Mouse (Mus musculus) midbrain, postnatal 0 days (tissue): ENCODE measurements around the gene Rdx. TPM values are rescaled to one million over a fixed set of nuclear protein-coding genes. Genes with fewer than 3 reads are reported as not detected.

Experiments
- ATAC-seq: fragments of 200-750 bp; cut with Nextera tagmentation; 2 replicates; pipeline ENCODE4 v1.8.0; 2017; ENCODE audit warnings: moderate number of reproducible peaks, mild to moderate bottlenecking, moderate TSS enrichment, moderate library complexity; ENCODE audit not compliant: low FRiP score
- DNase-seq: peaks from one replicate; pipeline ENCODE4 v3.0.0-alpha.2; 2015; ENCODE audit warnings: low spot score
- H3K27ac ChIP-seq: fragments of 300-500 bp; sonication (generic); 2 replicates; pipeline ENCODE4 v1.5.1; 2014; ENCODE audit warnings: low read depth, mild to moderate bottlenecking, low read length, mixed read lengths
- H3K27me3 ChIP-seq: fragments of 300-500 bp; sonication (generic); 2 replicates; pipeline ENCODE4 v1.6.1; 2014; ENCODE audit warnings: low read length, control low read depth, mixed read lengths; ENCODE audit not compliant: insufficient read depth
- H3K36me3 ChIP-seq: fragments of 300-500 bp; sonication (generic); 2 replicates; pipeline ENCODE4 v1.6.1; 2014; ENCODE audit warnings: low read length, control low read depth, mixed read lengths; ENCODE audit not compliant: insufficient read depth
- H3K4me1 ChIP-seq: fragments of 300-500 bp; sonication (generic); 2 replicates; pipeline ENCODE4 v1.6.1; 2014; ENCODE audit warnings: mild to moderate bottlenecking, control low read depth, antibody characterized with exemption, low read length, mixed read lengths; ENCODE audit not compliant: insufficient read depth
- H3K4me2 ChIP-seq: fragments of 300-500 bp; sonication (generic); 2 replicates; pipeline ENCODE4 v1.6.1; 2014; ENCODE audit warnings: low read depth, mild to moderate bottlenecking, low read length, mixed read lengths; ENCODE audit not compliant: poor library complexity, severe bottlenecking
- H3K4me3 ChIP-seq: fragments of 300-500 bp; sonication (generic); 2 replicates; pipeline ENCODE4 v1.5.1; 2014; ENCODE audit warnings: low read depth, mild to moderate bottlenecking, low read length, moderate library complexity
- H3K9ac ChIP-seq: fragments of 300-500 bp; sonication (generic); replicated peaks from 2 replicates; pipeline ENCODE4 v1.6.1; 2014; ENCODE audit warnings: mild to moderate bottlenecking, low read length, moderate library complexity, mixed read lengths; ENCODE audit not compliant: poor library complexity, severe bottlenecking
- H3K9me3 ChIP-seq: fragments of 300-500 bp; sonication (generic); 2 replicates; pipeline ENCODE4 v1.6.1; 2016; ENCODE audit warnings: low read length, control low read depth
- CTCF ChIP-seq: IDR thresholded peaks from 2 replicates; pipeline ENCODE4 v1.5.1; 2016; ENCODE audit warnings: antibody characterized with exemption, mild to moderate bottlenecking
- WGBS: fragments of 180-500 bp; shearing (Covaris S2); extraction: QIAGEN DNeasy Blood & Tissue Kit; methylation state at CpG from one replicate; pipeline ENCODE4 v1.1.7; 2014; 5-methylcytosine and 5-hydroxymethylcytosine counted together
- microRNA-seq: library from miRNA; unstranded; fragments of <30 nt; microRNA quantifications from one replicate; pipeline ENCODE4, GENCODE M21; 2016; ENCODE audit warnings: borderline number of aligned reads
- polyA plus RNA-seq: library from polyadenylated mRNA; unstranded; fragments of >200 nt; fragmentation: Nextera tagmentation; extraction: Ambion mirVana; gene quantifications from 2 replicates; pipeline ENCODE4 v1.2.1, GENCODE M21; 2015
- total RNA-seq: library from RNA; depleted of rRNA; stranded (reverse); fragments of >200 nt; gene quantifications from 2 replicates; pipeline ENCODE4 v1.2.3, GENCODE M21; 2014; rRNA removed

Gene Rdx
- total and polyA plus RNA-seq, 2 experiments from 2014 or later: 53.3 to 85.7 TPM

- Histone ChIP-seq H3K4me2 (no peak overlapping the region), H3K27me3 (no peaks in the 10 kb centered on the region), H3K9me3 (no peaks in the 10 kb centered on the region), H3K9ac (no peak overlapping the region), H3K4me1 (no peaks in the 10 kb centered on the region), H3K4me3 (no peak overlapping the region), H3K36me3 (no peaks in the 10 kb centered on the region), H3K27ac (no peak overlapping the region)
- TF ChIP-seq CTCF: no peak
- DNase-seq (no peak), ATAC-seq (no peak)
- WGBS: 93% methylated on average over 2 of the region's 2 CpGs
These were observed 85.8 kb downstream of the Rdx start for GRCm38 (mm10) chr9:52132771-52133170.

Small RNAs within 50 kb of the gene (microRNA-seq; reads per million reads assigned to microRNA genes)
- gene Gm27686: not detected
- not detected for gene Mir6244

Other genes starting within 250 kb of the Rdx start
- gene Fdx1, start 83.6 kb upstream of the Rdx start, total RNA-seq: 18.0 and 22.6 TPM in 2 replicates
- gene Fdx1, start 83.6 kb upstream of the Rdx start, polyA plus RNA-seq: 39.1 and 41.7 TPM in 2 replicates
- gene Zc3h12c, start 121.4 kb downstream of the Rdx start, total RNA-seq: 13.4 and 15.1 TPM in 2 replicates
- gene Zc3h12c, start 121.4 kb downstream of the Rdx start, polyA plus RNA-seq: 2.6 and 3.4 TPM in 2 replicates